Mouse (Mus musculus) inflammation-experienced regulatory T-cells, adult 16 weeks (primary cell): ENCODE measurements around the gene Tial1. TPM values are rescaled to one million over a fixed set of nuclear protein-coding genes. Genes with fewer than 3 reads are reported as not detected.

Experiments
- polyA plus RNA-seq: library from polyadenylated mRNA; unstranded; fragments of 100-300 nt; shearing (Covaris generic); gene quantifications from one replicate; pipeline ENCODE4 v1.2.1, GENCODE M21; 2017

Tial1 gene
- polyA plus RNA-seq, result 47.6 TPM

DNA sequence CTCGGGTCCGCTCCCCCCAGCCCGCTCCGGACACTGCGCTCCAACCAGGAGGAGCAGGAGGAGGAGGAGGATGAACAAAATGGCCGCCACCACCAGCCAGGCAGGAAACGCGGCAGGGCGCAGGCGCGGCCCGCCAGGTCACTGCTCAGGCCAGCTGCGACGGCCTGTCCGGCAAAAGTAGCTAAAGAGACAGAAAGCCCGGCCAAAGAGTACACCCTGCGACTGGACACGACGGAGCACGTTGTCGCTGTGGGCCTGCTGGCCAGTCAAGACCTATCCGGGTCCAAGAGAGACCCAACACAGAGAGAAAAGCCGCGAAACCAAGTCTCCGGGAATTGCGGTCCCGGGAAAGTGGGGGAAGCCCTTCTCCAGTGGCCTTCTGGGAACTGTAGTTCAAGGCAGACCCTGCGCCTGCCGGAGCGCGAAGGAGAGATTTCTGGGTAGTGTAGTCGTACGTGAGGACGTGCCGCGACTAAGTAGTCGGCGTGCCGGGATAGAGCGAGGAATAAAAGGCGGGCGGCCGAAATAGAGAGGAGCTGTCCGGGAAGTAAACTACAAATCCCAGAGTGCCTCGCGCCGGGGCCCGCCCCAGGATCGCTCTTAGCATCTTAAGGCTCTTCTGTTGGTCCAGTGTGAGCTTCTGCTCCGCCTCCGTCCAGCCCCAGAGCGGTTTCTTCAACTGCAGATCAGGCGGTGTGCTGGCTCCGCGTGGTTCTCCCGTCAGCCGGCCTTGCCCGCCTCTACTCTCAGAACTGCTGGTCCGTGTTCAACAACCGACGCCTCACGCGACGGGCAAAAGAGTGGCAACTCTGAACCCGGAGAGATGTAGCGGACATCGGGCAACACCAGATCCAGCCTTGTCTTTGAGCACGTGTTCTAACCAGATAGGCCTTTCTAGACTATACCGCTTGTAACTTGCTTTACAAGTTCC is at the start of gene Tial1:
Gene Tial1, minus strand, starts transcription at position 433 of the 931 bp plus-strand sequence.

DNA sequence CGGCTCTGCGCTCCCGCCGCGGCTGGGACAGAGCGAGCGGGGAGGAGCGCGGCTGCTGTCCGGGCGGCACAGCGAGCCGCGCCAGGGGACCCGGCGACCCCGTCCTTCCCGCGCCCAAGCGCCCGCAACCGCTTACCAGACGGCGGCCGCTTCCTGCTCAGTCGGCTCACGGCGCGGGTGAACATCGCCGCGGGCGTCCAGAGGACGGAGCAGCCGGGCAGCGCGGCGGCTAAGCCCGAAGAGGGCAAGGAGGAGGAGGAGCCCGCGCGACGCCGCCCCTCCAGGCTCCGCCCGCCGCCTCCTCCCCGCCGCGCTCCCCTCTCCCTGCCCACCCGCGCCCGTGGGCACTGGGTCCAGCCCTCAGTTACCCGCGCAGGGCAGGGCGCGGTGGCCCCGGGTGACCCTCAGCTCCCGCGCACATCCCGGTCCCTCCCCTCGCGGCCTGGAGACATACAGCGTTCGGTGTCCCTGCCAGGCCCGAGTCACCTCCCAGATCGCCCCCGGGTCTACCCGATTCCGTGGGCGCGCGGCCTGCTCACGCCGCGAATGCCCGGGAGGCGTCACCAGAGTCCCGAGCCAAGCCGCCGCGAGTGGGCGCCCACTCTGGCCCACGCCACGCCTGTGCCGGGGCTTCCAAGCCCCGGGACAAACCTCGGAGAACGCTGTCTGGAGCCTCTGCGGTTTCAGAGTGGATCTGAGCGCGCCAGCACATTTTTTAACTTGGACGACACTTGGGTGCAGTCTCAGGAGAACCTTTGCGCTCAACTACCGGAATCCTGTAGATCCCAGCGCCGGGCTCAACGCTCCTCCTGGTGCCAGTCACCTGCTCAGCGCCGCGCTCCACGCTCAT is 43.4 kb downstream of the Tial1 start, which contains the start of gene Rgs10:
Gene Rgs10, minus strand, starts transcription at position 829 of the 850 bp plus-strand sequence.

Other genes starting within 250 kb of the Tial1 start
- 12.7 TPM for gene Armc5, start 224.4 kb downstream of the Tial1 start, polyA plus RNA-seq
- 2.6 TPM for gene 9130023H24Rik, start 223.7 kb downstream of the Tial1 start, polyA plus RNA-seq
- 0.88 TPM for gene Tgfb1i1, start 214.9 kb downstream of the Tial1 start, polyA plus RNA-seq
- gene Slc5a2, start 196.1 kb downstream of the Tial1 start, polyA plus RNA-seq, result 0.33 TPM
- 22.5 TPM for gene BC017158, start 163.5 kb downstream of the Tial1 start, polyA plus RNA-seq
- gene Rgs10, start 43.0 kb downstream of the Tial1 start, polyA plus RNA-seq, result 329 TPM
- gene Bag3, start 61.9 kb upstream of the Tial1 start, polyA plus RNA-seq, result 15.9 TPM
- 79.6 TPM for gene Inpp5f, start 149.6 kb upstream of the Tial1 start, polyA plus RNA-seq